ENCODE assay signal across 10 mouse cellular contexts in genomic region chr2:158733914-158734313, GRCm38 (mm10). TPM values are rescaled to one million over a fixed set of nuclear protein-coding genes. Genes with fewer than 3 reads are reported as not detected.
DNase-seq lines count a peak whose midpoint lies in the region; ATAC-seq and TF ChIP-seq lines count a peak whose summit lies in the region.
"Had no signal": no experiment of that assay in that cellular context is flagged by ENCODE, and none has a peak within 500 bp of the region (broad histone marks: within the 10 kb centered on the region; RNA-seq: fewer than 3 reads in every experiment).

No protein-coding gene starts in this region.

- H3K36me3 ChIP-seq in kidney, embryonic 16.5 days (ENCODE audit: insufficient read depth, low read length) = no peaks in the 10 kb centered on the region
- H3K36me3 ChIP-seq: embryonic facial prominence, embryonic 15.5 days; hindbrain, embryonic 12.5 days had no signal

- peak; percentile 64 for ATAC-seq in CD4-positive, CD25-positive, alpha-beta regulatory T cell, adult 4 months
- no peak for ATAC-seq in kidney, embryonic 16.5 days (ENCODE audit: low FRiP score, low TSS enrichment)

- no peak for TF ChIP-seq CTCF in olfactory bulb, adult 2 months (IDR thresholded peaks at IDR 0.05; ENCODE audit: insufficient read depth, low read depth, low read length)

- 79% methylated on average over 6 of the region's 6 CpGs for WGBS in kidney, embryonic 16.5 days
- 48% methylated on average over 6 of the region's 6 CpGs for WGBS in olfactory bulb, adult 2 months

- intact Hi-C loops in left cerebral cortex, postnatal 25 days (cut with DNase I) = no loop called here

- no peaks in the 10 kb centered on the region for H3K4me1 ChIP-seq in kidney, embryonic 16.5 days (ENCODE audit: insufficient read depth, low read length)
- peaks cover 68% of the 10 kb centered on the region for H3K4me1 ChIP-seq in olfactory bulb, adult 2 months (ENCODE audit: control insufficient read depth, insufficient read depth, low read length)
- H3K4me1 ChIP-seq: embryonic facial prominence, embryonic 15.5 days had no signal

- H3K9ac ChIP-seq in kidney, embryonic 16.5 days (replicated peaks; ENCODE audit: low read length) = no peak overlapping the region
- H3K9ac ChIP-seq: embryonic facial prominence, embryonic 15.5 days; hindbrain, embryonic 12.5 days; liver, embryonic 14.5 days had no signal

- no peak overlapping the region for H3K4me3 ChIP-seq in kidney, embryonic 16.5 days (ENCODE audit: low read length)
- H3K4me3 ChIP-seq in olfactory bulb, adult 2 months (ENCODE audit: insufficient read depth, low read depth, low read length) = no peak overlapping the region
- H3K4me3 ChIP-seq: embryonic facial prominence, embryonic 15.5 days; hindbrain, embryonic 12.5 days had no signal

- H3K9me3 ChIP-seq in kidney, embryonic 16.5 days (ENCODE audit: low read length) = no peaks in the 10 kb centered on the region
- H3K9me3 ChIP-seq: embryonic facial prominence, embryonic 15.5 days had no signal

- no peak overlapping the region for H3K4me2 ChIP-seq in kidney, embryonic 16.5 days (replicated peaks; ENCODE audit: low read depth, low read length)
- H3K4me2 ChIP-seq: embryonic facial prominence, embryonic 15.5 days; hindbrain, embryonic 12.5 days had no signal

- no peaks in the 10 kb centered on the region for H3K27me3 ChIP-seq in kidney, embryonic 16.5 days (ENCODE audit: insufficient read depth, low read length)
- H3K27me3 ChIP-seq: embryonic facial prominence, embryonic 15.5 days; hindbrain, embryonic 12.5 days had no signal

- peak; percentile 66 to 71 for DNase-seq in B cell, adult 2 months
- no peak for DNase-seq in urinary bladder, postnatal 36 days (ENCODE audit: low spot score in 2 of 2)
- DNase-seq in left cerebral cortex, postnatal 25 days (ENCODE audit: low spot score in 2 of 2) = no peak
- DNase-seq in testis, postnatal 10 days (ENCODE audit: low spot score) = no peak

- no peak for TF ChIP-seq POLR2A in olfactory bulb, adult 2 months (IDR thresholded peaks at IDR 0.05; ENCODE audit: insufficient read depth, low read depth, low read length)

- peak overlapping the region; percentile 34; the same call in 1 of the 2 replicates for H3K27ac ChIP-seq in kidney, embryonic 16.5 days (ENCODE audit: low read length)
- peak overlapping the region; percentile 74 for H3K27ac ChIP-seq in olfactory bulb, adult 2 months (ENCODE audit: insufficient read depth, low read depth, low read length)
- H3K27ac ChIP-seq: embryonic facial prominence, embryonic 15.5 days; hindbrain, embryonic 12.5 days; liver, embryonic 14.5 days had no signal

RNA-seq across cellular contexts. Expression of gene Fam83d, which starts 34.0 kb away (rescaled TPM):
- under 1 TPM; 0.32 to 0.53 TPM for polyA plus RNA-seq in CD4-positive, CD25-positive, alpha-beta regulatory T cell, adult 4 months (2017; shearing (Covaris generic))
- 55.1 and 56.3 TPM in 2 replicates for polyA plus RNA-seq in kidney, embryonic 16.5 days (2015; fragmentation: Nextera tagmentation; extraction: Ambion mirVana)
- not detected in 2 replicates for polyA plus RNA-seq in olfactory bulb, adult 2 months (2012; ENCODE audit: insufficient read depth, insufficient read length, low replicate concordance, missing spikeins)
- total RNA-seq in left cerebral cortex, postnatal 25 days (2021) = 1 to 10 TPM; 1.6 to 2.6 TPM

Comparison
In these comparisons a context has a peak if more than half of its experiments do, and no peak if none do; other contexts are left out.
1. DNase-seq: peak in B cell, adult 2 months (2 of 2); none in urinary bladder, postnatal 36 days (0 of 2), left cerebral cortex, postnatal 25 days (0 of 2) and testis, postnatal 10 days (single experiment).
2. RNA of gene Fam83d, which starts 34.0 kb away (polyA plus RNA-seq): 55.1 to 56.3 TPM in kidney, embryonic 16.5 days; 0.32 to 0.53 TPM in CD4-positive, CD25-positive, alpha-beta regulatory T cell, adult 4 months and not detected in olfactory bulb, adult 2 months; every median in the first group is over 10 times any median in the second.